Mouse (Mus musculus): Measurements from ENCODE around the gene Olfr799.

Olfr799 gene

GRCm38 (mm10) chr10:129637184-129637583 lies at the start of gene Olfr799:
Gene Olfr799, plus strand, starts transcription at chr10:129637484.
- DNase-seq (ENCODE audit: extremely low read depth, insufficient read length, low spot score) = no peak

- no peak for DNase-seq (ENCODE audit: extremely low read depth, insufficient read length, low spot score)
Observed at GRCm38 (mm10) chr10:129612470-129612869, 24.8 kb upstream of the Olfr799 start, which contains the start of gene Olfr796. Gene Olfr796, minus strand, starts transcription at chr10:129612570.

- no peak for DNase-seq (ENCODE audit: extremely low read depth, insufficient read length, low spot score)
Observed at GRCm38 (mm10) chr10:129621724-129622123, 15.6 kb upstream of the Olfr799 start.

GRCm38 (mm10) chr10:129623251-129623650 lies 14.0 kb upstream of the Olfr799 start:
- no peak for DNase-seq (ENCODE audit: extremely low read depth, insufficient read length, low spot score)

- DNase-seq (ENCODE audit: extremely low read depth, insufficient read length, low spot score) = no peak
Observed at GRCm38 (mm10) chr10:129627834-129628233, 9.4 kb upstream of the Olfr799 start, which contains the start of gene Olfr798. Gene Olfr798, minus strand, starts transcription at chr10:129627934.

- no peak for DNase-seq (ENCODE audit: extremely low read depth, insufficient read length, low spot score)
Observed at GRCm38 (mm10) chr10:129651763-129652162, 14.5 kb downstream of the Olfr799 start.

DNA sequence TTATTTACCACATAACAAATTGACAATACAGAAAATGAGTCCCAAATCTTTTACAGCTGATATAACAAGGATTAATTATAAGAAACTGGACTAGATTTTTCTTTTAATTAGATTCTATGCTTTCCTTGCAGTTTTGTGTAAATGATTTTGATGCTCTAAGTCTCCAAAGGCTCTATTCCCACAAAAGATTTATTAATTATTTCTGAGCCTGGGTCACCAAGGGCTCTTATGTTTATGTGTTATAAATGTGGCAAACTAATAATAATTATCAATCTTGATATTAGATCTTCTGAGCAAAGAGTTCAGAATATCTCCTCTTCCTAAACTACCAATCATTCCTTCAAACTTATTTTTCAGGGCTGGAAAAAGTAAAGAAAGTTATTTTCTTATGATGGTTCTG lies 20.1 kb downstream of the Olfr799 start, which contains the start of gene Olfr800:
TSS of gene Olfr800 (plus strand) at position 301 of the 400 bp plus-strand sequence.
- DNase-seq (ENCODE audit: extremely low read depth, insufficient read length, low spot score) = no peak

DNA sequence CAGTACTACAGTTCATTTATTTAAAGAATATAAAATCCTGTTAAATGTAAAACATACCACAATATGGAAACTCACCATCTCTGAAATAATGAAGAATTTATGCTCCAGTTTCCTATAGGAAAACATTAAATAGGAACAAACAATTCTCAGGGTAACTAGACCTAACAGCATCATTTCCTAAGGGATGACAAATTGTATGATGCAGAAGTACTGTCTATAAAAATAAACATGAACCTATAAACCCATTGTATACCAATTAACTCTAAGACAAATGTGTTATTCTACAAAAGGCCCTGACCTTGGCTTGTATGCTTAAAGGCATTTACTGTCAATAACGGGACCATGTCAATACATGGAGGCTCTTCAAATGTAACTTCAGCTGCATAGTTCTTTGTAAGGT lies 36.5 kb downstream of the Olfr799 start, which contains the start of gene Olfr801:
TSS of gene Olfr801 (minus strand) at position 101 of the 400 bp plus-strand sequence.
- DNase-seq (ENCODE audit: extremely low read depth, insufficient read length, low spot score) = no peak

GRCm38 (mm10) chr10:129688069-129688468 lies 50.8 kb downstream of the Olfr799 start, which contains the start of gene Olfr802:
Gene Olfr802, minus strand, starts transcription at chr10:129688169.
- DNase-seq (ENCODE audit: extremely low read depth, insufficient read length, low spot score) = no peak

DNA sequence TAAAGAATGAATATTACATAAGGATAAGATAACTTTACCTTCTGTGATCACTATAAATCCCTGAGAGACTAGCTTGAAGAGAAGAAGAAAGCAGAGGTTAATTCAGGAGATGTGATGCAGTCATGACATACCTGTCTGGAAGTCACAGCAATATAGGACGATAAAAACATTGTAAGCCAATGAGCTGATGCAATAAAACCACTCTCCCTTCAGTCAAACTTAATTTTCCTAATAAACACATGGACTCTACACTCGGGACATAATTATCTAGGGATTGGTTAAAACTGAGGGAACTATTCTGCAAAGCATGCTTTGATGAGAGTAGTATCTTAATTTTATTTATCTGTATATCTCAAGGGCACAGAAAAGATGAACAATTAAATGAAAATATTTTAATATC lies 56.9 kb downstream of the Olfr799 start, which contains the start of gene Olfr803:
TSS of gene Olfr803 (minus strand) at position 101 of the 400 bp plus-strand sequence.
- no peak for DNase-seq (ENCODE audit: extremely low read depth, insufficient read length, low spot score)

Measured in 3134 (cell line).